Mouse (Mus musculus) neutrophil, adult 65 days (primary cell): Measurements from ENCODE around the gene Zbtb12. TPM values are rescaled to one million over a fixed set of nuclear protein-coding genes. Genes with fewer than 3 reads are reported as not detected.

ENCODE experiments used
- total RNA-seq: library from RNA; stranded (reverse); gene quantifications from 2 replicates; pipeline ENCODE4 v1.2.4, GENCODE M21; 2023

Gene Zbtb12
- 0.70 and 1.4 TPM in 2 replicates for total RNA-seq

DNA sequence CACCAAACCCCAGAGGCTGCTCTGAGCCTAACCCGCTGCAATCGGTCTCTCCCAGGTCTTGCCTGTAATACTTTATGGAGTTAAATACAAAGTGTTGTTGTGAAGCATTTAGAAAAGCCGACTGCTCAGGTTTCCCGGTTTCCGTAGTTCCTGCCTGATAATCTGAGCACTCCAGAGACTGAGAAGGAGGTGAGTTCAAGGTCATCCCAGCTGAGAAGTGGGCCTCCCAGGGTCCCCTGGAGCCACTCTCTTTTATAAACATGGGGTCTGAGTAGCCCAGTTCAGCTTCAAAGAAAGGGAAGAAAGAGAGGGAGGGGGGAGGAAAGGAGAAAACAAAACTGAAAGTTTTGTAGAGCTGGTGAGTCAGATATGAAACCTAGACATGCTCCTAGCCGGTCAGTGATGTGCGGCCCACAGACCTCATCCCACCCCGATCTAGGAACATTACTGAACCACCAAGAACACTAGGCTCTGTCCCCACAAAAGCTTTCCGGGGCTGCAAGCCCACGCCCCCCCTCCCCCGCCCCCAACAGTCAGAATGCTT, at the start of gene Zbtb12:
Zbtb12 (plus strand) TSS at position 148 of the 544 bp plus-strand sequence.

DNA sequence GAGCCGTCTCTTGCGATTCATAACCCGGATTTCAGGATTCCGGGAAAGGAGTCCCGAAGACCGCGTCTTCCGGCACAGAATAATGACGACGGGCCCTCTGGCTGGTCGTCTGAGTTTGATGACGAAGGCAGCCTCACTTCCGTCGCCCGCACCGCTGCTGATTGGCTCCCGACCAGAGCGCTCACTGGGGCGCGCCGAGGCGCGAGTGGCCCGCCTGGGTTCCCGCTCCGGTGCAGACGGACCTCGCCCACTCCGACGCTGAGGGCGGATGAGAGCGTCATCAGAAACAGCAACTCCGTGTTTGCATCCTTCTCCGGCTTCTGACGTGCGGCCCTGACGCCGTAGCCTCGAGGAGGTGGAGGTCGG, 42.4 kb upstream of the Zbtb12 start, which contains the start of the genes Stk19 and Dxo:
Stk19 (minus strand) TSS at position 90 of the 366 bp plus-strand sequence.
Dxo (plus strand) TSS at position 164 of the 366 bp plus-strand sequence.

DNA sequence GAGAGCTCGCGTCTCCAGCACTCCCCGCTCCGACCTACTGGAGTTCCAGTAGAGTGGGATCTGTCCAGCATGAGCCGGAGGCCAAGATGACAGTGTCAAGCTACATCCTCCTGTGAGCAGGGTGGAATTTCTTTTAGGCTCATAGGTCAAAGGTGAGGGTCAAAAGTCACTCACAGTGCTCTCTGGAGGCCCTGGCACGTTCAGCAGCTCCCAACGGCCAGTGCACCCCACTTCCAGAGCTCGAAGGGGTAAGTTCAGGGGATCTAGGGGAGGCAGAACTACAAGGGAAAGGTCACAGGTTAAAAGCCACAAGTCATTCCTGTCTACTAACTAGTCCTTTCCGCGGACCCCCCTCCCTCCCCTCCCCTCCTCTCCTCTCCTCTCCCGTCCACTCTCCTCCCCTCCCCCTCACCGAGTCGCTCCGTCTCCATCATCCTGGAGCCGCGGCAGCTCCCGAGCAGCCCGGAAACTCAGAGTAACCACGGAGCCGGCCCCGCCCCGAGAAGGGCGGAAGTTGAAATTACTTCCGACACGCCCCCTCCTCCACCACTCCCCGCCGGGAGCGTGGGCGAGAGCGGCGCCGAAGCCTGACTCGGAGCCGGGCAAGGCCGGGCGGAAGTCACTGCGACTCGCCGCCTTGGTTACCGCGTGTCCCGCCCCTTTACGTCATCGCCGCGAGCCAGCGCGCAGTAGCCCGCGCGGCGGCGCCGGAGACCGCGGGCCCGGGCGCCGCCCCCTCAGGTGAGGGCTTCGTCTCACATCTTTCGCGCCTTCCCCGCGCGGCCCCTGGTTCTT, 29.4 kb upstream of the Zbtb12 start, which contains the start of the genes Skiv2l and Nelfe:
Skiv2l (minus strand) TSS at position 489 of the 795 bp plus-strand sequence.
Nelfe (plus strand) TSS at position 670 of the 795 bp plus-strand sequence.

DNA sequence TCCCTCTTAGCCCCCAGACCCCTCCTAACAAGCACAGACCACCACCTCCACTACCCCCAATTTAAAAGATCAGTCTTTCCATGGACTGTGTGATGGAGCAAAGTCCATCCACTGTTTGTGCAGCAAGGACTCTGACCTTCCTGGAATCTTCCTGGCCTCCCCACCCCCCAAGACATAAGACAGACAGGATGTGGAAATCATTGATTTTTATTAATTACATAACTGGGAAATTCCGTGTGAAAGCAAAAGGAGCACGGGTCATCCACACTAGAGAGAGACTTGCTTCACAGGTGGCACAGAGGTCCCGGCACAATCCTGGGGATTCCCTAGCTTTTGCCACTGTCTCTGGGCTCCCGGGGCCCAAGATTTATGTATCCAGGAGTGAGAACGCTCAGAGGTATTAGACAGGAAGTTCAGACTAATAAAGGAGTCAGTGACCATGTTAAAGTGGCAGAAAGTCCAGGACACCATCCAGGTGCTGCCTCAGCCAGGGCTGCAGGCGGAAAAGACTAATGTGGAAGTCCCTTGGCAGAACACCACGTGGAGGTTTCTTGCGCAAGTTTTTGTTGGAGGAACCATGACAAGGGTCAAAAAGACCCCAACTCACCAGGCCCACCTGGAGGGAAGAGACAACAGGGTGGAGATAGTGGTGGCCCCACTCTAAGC, 16.7 kb upstream of the Zbtb12 start, which contains the start of gene Cfb:
Cfb (minus strand) TSS at position 103 of the 666 bp plus-strand sequence.

DNA sequence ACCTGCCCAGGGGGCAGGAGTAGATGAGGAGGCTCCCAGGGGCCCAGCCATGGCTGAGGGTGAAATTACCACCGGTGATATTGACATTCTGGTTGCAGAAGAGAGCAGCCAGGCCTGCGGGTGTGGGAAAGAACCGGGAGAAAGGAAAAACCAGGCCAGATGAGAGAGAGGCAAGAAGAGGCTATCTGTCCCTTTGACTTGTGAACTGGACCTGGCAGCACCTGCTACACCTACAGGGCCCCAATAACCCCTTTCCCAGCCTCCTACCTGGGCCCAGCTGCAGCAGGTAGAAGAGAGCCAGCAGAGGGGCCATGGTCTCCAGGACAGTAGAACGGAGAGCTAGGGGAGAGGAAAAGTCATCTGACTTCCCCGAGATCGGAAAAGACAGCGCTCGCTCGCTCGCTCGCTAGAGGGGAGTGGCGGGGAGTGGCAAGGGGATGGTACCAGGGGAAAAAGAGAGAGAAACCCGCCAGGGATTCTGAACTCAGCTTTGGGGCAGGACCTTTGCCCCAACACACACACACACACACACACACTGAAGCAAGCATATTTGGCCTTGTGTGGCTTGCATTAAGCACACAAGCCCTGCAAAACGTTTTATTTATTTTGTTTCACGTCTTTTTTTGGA, 2.5 kb downstream of the Zbtb12 start, which contains the start of gene Gm20547:
Gm20547 (minus strand) TSS at position 360 of the 628 bp plus-strand sequence.

DNA sequence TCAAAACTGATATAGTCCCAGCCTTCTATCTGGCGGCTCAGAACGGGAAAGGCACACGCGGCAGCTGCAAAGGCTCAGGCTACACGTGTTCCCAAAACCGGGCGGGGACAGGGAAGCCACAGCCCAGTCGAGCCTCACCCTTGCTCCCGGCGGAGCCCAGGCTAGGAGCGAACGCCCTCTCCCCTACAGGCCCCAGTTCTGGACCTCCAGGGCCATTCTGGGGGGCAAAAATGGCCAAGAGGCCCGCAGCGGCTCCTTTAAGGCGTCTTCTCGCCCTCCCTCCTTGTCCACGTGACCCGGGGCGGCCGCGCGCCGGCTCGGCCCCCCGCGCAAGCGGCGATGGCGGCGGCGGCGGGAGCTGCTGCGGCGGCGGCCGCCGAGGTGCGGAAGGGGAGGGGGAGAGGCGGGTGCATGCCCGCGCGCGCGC, 18.9 kb downstream of the Zbtb12 start, which contains the start of the genes C2 and Ehmt2:
C2 (minus strand) TSS at position 106 of the 427 bp plus-strand sequence.
Ehmt2 (plus strand) TSS at position 310 of the 427 bp plus-strand sequence.

DNA sequence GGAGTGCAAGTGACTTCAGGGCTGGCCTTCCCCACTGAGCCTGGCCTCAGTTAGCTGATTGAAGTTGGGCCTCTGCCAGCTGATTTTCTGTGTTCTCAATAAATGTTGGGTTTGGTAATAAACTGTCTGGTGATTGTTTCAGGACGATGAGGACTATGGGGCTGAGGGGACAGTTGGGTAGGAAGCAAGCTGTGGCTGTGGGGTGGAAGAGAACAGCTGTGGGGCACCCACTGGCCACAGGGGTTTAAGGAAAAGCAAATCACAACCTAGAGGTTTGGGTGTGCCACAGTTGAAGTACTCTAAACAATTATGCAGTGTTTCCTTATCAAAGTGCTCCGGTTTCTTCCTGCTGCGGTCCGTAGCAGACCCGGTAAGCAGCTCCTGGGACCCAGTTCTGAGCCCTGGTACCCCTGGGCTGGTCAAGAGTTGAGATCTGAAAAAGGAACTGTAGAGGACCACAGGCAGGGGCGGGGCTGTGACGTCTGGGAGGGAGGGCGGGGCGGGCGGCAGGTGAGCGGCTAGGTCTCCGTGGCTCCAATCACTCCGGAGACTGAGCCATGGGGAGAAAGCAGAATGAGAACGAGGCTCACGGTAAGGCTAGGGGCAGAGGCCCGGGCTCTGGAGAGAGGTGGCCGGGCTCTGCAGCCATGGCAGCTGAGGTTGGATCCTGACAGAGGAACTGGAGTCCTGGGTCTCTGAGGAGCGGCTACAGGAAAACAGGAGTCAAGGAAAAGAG, 34.8 kb downstream of the Zbtb12 start, which contains the start of gene Slc44a4:
Slc44a4 (plus strand) TSS at position 537 of the 736 bp plus-strand sequence.

DNA sequence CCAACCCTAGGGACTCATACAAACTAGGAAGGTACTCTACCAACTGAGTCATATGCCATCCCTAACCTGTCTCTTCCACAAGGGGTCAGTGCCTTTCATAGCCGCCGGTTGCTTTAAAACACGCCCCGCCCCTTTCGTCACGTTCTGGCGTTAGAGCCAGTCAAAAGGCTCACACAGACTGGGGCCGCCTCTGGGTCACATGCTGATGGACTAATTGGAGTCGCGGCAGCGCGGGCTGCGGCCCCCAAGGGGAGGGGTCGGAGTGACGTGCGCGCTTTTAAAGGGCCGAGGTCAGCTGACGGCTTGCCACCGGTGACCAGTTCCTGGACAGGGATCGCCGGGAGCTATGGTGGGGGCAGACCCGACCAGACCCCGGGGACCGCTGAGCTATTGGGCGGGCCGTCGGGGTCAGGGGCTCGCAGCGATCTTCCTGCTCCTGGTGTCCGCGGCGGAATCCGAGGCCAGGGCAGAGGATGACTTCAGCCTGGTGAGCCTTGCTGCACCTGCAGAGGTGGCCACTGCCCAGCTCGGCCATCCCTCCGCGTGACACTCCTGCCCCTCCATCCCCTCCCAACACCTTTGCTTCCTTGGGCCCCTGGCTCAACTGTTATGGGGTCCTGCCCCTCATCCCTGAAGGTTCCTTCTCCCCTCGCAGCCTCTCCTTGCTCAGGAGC, 51.9 kb downstream of the Zbtb12 start, which contains the start of gene Neu1:
Neu1 (plus strand) TSS at position 193 of the 674 bp plus-strand sequence.

Other genes starting within 250 kb of the Zbtb12 start
- gene Prrt1, start 249.9 kb upstream of the Zbtb12 start, total RNA-seq: not detected in 2 replicates
- gene Fkbpl, start 234.7 kb upstream of the Zbtb12 start, total RNA-seq: 9.9 and 14.9 TPM in 2 replicates
- 54.8 and 61.2 TPM in 2 replicates for gene Atf6b, start 232.3 kb upstream of the Zbtb12 start, total RNA-seq
- gene Tnxb, start 208.9 kb upstream of the Zbtb12 start, total RNA-seq: 0.06 and 0.09 TPM in 2 replicates
- 0.11 and 0.13 TPM in 2 replicates for gene C4b, start 135.6 kb upstream of the Zbtb12 start, total RNA-seq
- gene Cyp21a1, start 74.9 kb upstream of the Zbtb12 start, total RNA-seq: not detected in 2 replicates
- 42.3 and 63.0 TPM in 2 replicates for gene Stk19, start 42.5 kb upstream of the Zbtb12 start, total RNA-seq
- 34.5 and 46.7 TPM in 2 replicates for gene Dxo, start 42.5 kb upstream of the Zbtb12 start, total RNA-seq
- 95.9 and 147 TPM in 2 replicates for gene Skiv2l, start 29.3 kb upstream of the Zbtb12 start, total RNA-seq
- 24.5 and 28.2 TPM in 2 replicates for gene Nelfe, start 29.1 kb upstream of the Zbtb12 start, total RNA-seq
- 1.3 TPM in 1 of 2 replicates, not detected in the other for gene Cfb, start 17.0 kb upstream of the Zbtb12 start, total RNA-seq
- not detected in 2 replicates for gene Gm20547, start 2.6 kb downstream of the Zbtb12 start, total RNA-seq
- not detected in 2 replicates for gene C2, start 18.8 kb downstream of the Zbtb12 start, total RNA-seq
- 49.5 and 66.6 TPM in 2 replicates for gene Ehmt2, start 19.0 kb downstream of the Zbtb12 start, total RNA-seq
- 0.25 TPM in 1 of 2 replicates, not detected in the other for gene Slc44a4, start 35.0 kb downstream of the Zbtb12 start, total RNA-seq
- gene Neu1, start 51.8 kb downstream of the Zbtb12 start, total RNA-seq: 87.8 and 101 TPM in 2 replicates
- gene Hspa1b, start 79.8 kb downstream of the Zbtb12 start, total RNA-seq: 25.6 and 50.7 TPM in 2 replicates
- gene Gm20481, start 90.4 kb downstream of the Zbtb12 start, total RNA-seq: not detected in 2 replicates
- gene Hspa1a, start 92.7 kb downstream of the Zbtb12 start, total RNA-seq: 36.0 and 76.5 TPM in 2 replicates
- gene Hspa1l, start 93.2 kb downstream of the Zbtb12 start, total RNA-seq: 0.16 TPM in 1 of 2 replicates, not detected in the other
- gene Lsm2, start 102.4 kb downstream of the Zbtb12 start, total RNA-seq: 15.3 and 22.7 TPM in 2 replicates
- 51.6 and 57.8 TPM in 2 replicates for gene Vars, start 121.5 kb downstream of the Zbtb12 start, total RNA-seq
- 0.09 TPM in 1 of 2 replicates, not detected in the other for gene Vwa7, start 137.1 kb downstream of the Zbtb12 start, total RNA-seq
- 0.86 and 1.9 TPM in 2 replicates for gene Sapcd1, start 148.5 kb downstream of the Zbtb12 start, total RNA-seq
- 3.5 and 11.1 TPM in 2 replicates for gene Msh5, start 167.3 kb downstream of the Zbtb12 start, total RNA-seq
- gene Clic1, start 170.5 kb downstream of the Zbtb12 start, total RNA-seq: 248 and 288 TPM in 2 replicates
- gene Ddah2, start 179.6 kb downstream of the Zbtb12 start, total RNA-seq: 1.4 and 2.6 TPM in 2 replicates
- not detected in 2 replicates for gene Ly6g6c, start 185.9 kb downstream of the Zbtb12 start, total RNA-seq
- gene Mpig6b, start 186.7 kb downstream of the Zbtb12 start, total RNA-seq: 0.47 TPM in 1 of 2 replicates, not detected in the other
- not detected in 2 replicates for gene Ly6g6e, start 197.4 kb downstream of the Zbtb12 start, total RNA-seq
- not detected in 2 replicates for gene Ly6g6d, start 198.6 kb downstream of the Zbtb12 start, total RNA-seq
- 1.1 TPM in 1 of 2 replicates, not detected in the other for gene Ly6g6f, start 206.1 kb downstream of the Zbtb12 start, total RNA-seq
- 44.4 and 57.6 TPM in 2 replicates for gene Abhd16a, start 209.8 kb downstream of the Zbtb12 start, total RNA-seq
- gene Ly6g5c, start 228.8 kb downstream of the Zbtb12 start, total RNA-seq: not detected in 2 replicates
- gene Ly6g5b, start 235.9 kb downstream of the Zbtb12 start, total RNA-seq: 13.3 and 14.5 TPM in 2 replicates
- 36.0 and 50.1 TPM in 2 replicates for gene Gpank1, start 242.0 kb downstream of the Zbtb12 start, total RNA-seq
- gene Csnk2b, start 242.6 kb downstream of the Zbtb12 start, total RNA-seq: 135 and 169 TPM in 2 replicates
- gene D17H6S53E, start 246.9 kb downstream of the Zbtb12 start, total RNA-seq: 21.0 and 24.5 TPM in 2 replicates